Mouse (Mus musculus) forebrain, embryonic 12.5 days (tissue): Measurements from ENCODE around the gene Ercc8. TPM values are rescaled to one million over a fixed set of nuclear protein-coding genes. Genes with fewer than 3 reads are reported as not detected.

Experiments
- ATAC-seq: fragments of 200-750 bp; cut with Nextera tagmentation; 2 replicates; pipeline ENCODE4 v1.8.0; 2017; ENCODE audit warnings: moderate TSS enrichment; ENCODE audit not compliant: low FRiP score
- H3K27ac ChIP-seq: fragments of 300-500 bp; sonication (generic); 2 replicates; pipeline ENCODE4 v1.5.1; 2016; ENCODE audit warnings: mild to moderate bottlenecking
- H3K27me3 ChIP-seq: fragments of 300-500 bp; sonication (generic); 2 replicates; pipeline ENCODE4 v1.6.1; 2016; ENCODE audit warnings: mild to moderate bottlenecking
- H3K36me3 ChIP-seq: fragments of 300-500 bp; sonication (generic); replicated peaks from 2 replicates; pipeline ENCODE4 v1.6.1; 2016; ENCODE audit warnings: mild to moderate bottlenecking
- H3K4me1 ChIP-seq: fragments of 300-500 bp; sonication (generic); 2 replicates; pipeline ENCODE4 v1.6.1; 2016
- H3K4me2 ChIP-seq: fragments of 300-500 bp; sonication (generic); 2 replicates; pipeline ENCODE4 v1.6.1; 2016; ENCODE audit warnings: mild to moderate bottlenecking, moderate library complexity
- H3K4me3 ChIP-seq: fragments of 300-500 bp; sonication (generic); replicated peaks from 2 replicates; pipeline ENCODE4 v1.5.1; 2016; ENCODE audit warnings: mild to moderate bottlenecking
- H3K9ac ChIP-seq: fragments of 300-500 bp; sonication (generic); 2 replicates; pipeline ENCODE4 v1.6.1; 2016; ENCODE audit warnings: mild to moderate bottlenecking
- H3K9me3 ChIP-seq: fragments of 300-500 bp; sonication (generic); 2 replicates; pipeline ENCODE4 v1.6.1; 2016
- WGBS: fragments of 180-500 bp; shearing (Covaris S2); methylation state at CpG from one replicate; pipeline ENCODE4 v1.1.7; 2016; 5-methylcytosine and 5-hydroxymethylcytosine counted together
- polyA plus RNA-seq: library from polyadenylated mRNA; unstranded; fragments of >200 nt; fragmentation: Nextera tagmentation; extraction: Ambion mirVana; gene quantifications from 2 replicates; pipeline ENCODE4 v1.2.1, GENCODE M21; 2016

Gene Ercc8
- polyA plus RNA-seq, 1 experiment from 2014 or later: 23.0 TPM

GRCm38 (mm10) chr13:108129070-108129469 is 29.5 kb upstream of the Ercc8 start:
- no peak for ATAC-seq
- WGBS: 71% methylated on average over 7 of the region's 7 CpGs
- Histone ChIP-seq H3K27ac (no peak overlapping the region), H3K9me3 (no peaks in the 10 kb centered on the region), H3K36me3 (no peaks in the 10 kb centered on the region), H3K9ac (no peak overlapping the region), H3K4me3 (no peak overlapping the region), H3K27me3 (no peaks in the 10 kb centered on the region), H3K4me1 (peaks cover 7% of the 10 kb centered on the region; the same call in 1 of the 2 replicates), H3K4me2 (no peak overlapping the region)

DNA sequence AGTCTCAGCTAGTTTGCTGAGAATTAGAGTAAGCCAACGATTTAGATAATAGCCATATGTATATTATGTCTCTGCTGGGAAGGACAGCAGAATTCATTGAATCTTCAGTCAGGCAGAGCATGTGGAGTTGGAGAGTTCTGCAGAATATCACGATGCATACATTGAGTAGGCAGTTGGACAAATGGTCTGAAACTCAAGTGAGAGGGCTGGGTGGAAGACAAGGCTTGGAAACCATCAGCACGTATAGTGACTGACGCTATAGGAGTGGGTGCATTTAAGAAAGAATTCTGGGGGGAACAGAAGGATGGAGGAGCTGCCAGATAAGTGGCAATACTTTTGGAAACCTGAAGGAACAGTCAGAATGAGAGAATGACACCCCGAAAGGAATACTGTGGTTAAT is 27.8 kb upstream of the Ercc8 start:
- WGBS: 96% methylated on average over 5 of the region's 5 CpGs

GRCm38 (mm10) chr13:108132031-108132819 is 26.3 kb upstream of the Ercc8 start:
- no peaks in the 10 kb centered on the region for H3K9me3 ChIP-seq
- no peak overlapping the region for H3K9ac ChIP-seq
- ATAC-seq: no peak
- no peak overlapping the region for H3K4me2 ChIP-seq
- H3K4me1 ChIP-seq: peaks cover 4% of the 10 kb centered on the region; the same call in 1 of the 2 replicates
- H3K36me3 ChIP-seq: no peaks in the 10 kb centered on the region
- no peaks in the 10 kb centered on the region for H3K27me3 ChIP-seq
- H3K4me3 ChIP-seq: no peak overlapping the region
- 67% methylated on average over 6 of the region's 6 CpGs for WGBS
- H3K27ac ChIP-seq: no peak overlapping the region

More for the DNA sequence above, 27.8 kb upstream of the Ercc8 start:
- ATAC-seq: no peak
- no peak overlapping the region for H3K9ac ChIP-seq
- peaks cover 4% of the 10 kb centered on the region; the same call in 1 of the 2 replicates for H3K4me1 ChIP-seq
- no peak overlapping the region for H3K27ac ChIP-seq
- H3K36me3 ChIP-seq: no peaks in the 10 kb centered on the region
- H3K9me3 ChIP-seq: no peaks in the 10 kb centered on the region
- no peak overlapping the region for H3K4me3 ChIP-seq
- no peak overlapping the region for H3K4me2 ChIP-seq
- no peaks in the 10 kb centered on the region for H3K27me3 ChIP-seq

DNA sequence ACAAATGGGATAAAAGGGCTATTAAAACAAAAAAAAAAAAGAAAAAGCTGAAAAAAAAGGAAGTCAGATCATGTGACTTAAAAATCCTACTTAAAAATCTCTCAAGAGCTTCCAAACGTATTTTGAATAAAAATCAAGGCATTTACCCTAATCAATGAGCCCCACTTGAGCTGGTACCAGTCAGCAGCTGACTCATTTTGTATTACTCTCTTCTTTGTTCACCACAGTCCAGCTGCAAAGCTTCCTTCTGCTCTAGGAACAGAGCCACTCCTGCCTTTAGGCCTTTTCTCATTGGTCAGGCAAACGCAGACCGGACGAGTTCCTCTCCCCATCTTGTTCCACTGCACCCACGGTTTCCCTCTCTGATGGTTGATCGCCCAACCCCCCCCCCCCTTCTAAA is 22.9 kb upstream of the Ercc8 start:
- H3K27ac ChIP-seq: no peak overlapping the region
- H3K9me3 ChIP-seq: no peaks in the 10 kb centered on the region
- no peak overlapping the region for H3K4me3 ChIP-seq
- no peaks in the 10 kb centered on the region for H3K27me3 ChIP-seq
- no peaks in the 10 kb centered on the region for H3K36me3 ChIP-seq
- ATAC-seq: peak; percentile 53; the same call in 1 of the 2 replicates
- H3K4me2 ChIP-seq: no peak overlapping the region
- 61% methylated on average over 6 of the region's 6 CpGs for WGBS
- no peak overlapping the region for H3K9ac ChIP-seq
- peaks cover 4% of the 10 kb centered on the region; the same call in 1 of the 2 replicates for H3K4me1 ChIP-seq

DNA sequence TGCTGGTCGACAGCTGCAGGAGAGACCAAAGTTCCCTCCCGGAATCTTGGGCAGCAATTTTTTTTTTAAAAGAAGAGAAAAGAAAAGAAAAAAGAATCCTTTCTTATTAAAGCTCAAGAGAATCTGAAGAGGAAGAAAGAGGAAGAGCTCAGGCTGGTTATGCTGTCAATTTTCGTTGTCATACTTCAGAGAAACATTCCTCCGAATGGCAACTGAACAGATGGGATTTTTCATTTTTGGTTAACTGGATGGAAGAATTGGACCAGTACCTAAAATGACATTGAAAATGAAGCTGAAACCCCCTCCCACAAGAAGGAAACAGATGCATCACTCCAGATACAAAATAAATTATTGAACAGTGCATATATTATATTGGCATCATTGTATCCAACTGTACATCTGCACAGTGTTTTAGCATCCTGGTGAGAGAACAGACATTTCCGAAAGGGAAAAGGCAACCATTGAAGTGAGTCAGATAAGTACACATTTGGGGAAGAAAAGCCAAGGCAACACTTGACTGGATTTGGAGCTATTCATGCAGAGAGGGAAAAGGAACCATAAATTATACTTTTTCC is 20.0 kb upstream of the Ercc8 start:
- Histone ChIP-seq H3K9ac (no peak overlapping the region), H3K9me3 (no peaks in the 10 kb centered on the region), H3K36me3 (no peaks in the 10 kb centered on the region), H3K27ac (no peak overlapping the region), H3K4me1 (no peaks in the 10 kb centered on the region), H3K4me3 (no peak overlapping the region), H3K4me2 (no peak overlapping the region), H3K27me3 (no peaks in the 10 kb centered on the region)
- no peak for ATAC-seq
- WGBS: 88% methylated on average over 5 of the region's 5 CpGs

GRCm38 (mm10) chr13:108144086-108144485 is 14.4 kb upstream of the Ercc8 start:
- H3K4me3 ChIP-seq: no peak overlapping the region
- no peak overlapping the region for H3K9ac ChIP-seq
- 90% methylated on average over 8 of the region's 8 CpGs for WGBS
- no peaks in the 10 kb centered on the region for H3K9me3 ChIP-seq
- H3K36me3 ChIP-seq: no peaks in the 10 kb centered on the region
- no peak for ATAC-seq
- H3K4me1 ChIP-seq: no peaks in the 10 kb centered on the region
- H3K27ac ChIP-seq: no peak overlapping the region
- H3K27me3 ChIP-seq: no peaks in the 10 kb centered on the region
- no peak overlapping the region for H3K4me2 ChIP-seq

DNA sequence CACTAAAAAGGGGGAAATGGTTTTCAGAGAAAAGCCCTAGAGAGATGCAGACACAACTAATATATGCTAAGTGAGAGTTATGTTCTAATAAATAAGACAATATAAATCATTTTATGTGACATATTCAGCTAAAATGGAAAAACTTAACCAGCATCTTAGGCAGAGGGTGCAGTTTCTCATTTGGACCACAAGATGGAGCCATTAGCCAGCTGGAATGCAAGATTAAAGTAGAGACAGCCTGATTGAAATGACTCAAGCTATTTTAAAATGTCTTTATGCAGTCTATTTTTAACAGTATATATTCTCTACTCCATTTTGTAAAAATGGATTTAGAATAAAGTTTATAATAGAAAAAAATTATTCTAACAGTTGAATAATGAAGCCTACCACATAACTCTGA is 6.7 kb upstream of the Ercc8 start:
- Histone ChIP-seq H3K27me3 (no peaks in the 10 kb centered on the region), H3K9me3 (no peaks in the 10 kb centered on the region), H3K4me2 (no peak overlapping the region), H3K4me1 (no peaks in the 10 kb centered on the region), H3K4me3 (no peak overlapping the region), H3K36me3 (no peaks in the 10 kb centered on the region), H3K27ac (no peak overlapping the region), H3K9ac (no peak overlapping the region)
- no peak for ATAC-seq

DNA sequence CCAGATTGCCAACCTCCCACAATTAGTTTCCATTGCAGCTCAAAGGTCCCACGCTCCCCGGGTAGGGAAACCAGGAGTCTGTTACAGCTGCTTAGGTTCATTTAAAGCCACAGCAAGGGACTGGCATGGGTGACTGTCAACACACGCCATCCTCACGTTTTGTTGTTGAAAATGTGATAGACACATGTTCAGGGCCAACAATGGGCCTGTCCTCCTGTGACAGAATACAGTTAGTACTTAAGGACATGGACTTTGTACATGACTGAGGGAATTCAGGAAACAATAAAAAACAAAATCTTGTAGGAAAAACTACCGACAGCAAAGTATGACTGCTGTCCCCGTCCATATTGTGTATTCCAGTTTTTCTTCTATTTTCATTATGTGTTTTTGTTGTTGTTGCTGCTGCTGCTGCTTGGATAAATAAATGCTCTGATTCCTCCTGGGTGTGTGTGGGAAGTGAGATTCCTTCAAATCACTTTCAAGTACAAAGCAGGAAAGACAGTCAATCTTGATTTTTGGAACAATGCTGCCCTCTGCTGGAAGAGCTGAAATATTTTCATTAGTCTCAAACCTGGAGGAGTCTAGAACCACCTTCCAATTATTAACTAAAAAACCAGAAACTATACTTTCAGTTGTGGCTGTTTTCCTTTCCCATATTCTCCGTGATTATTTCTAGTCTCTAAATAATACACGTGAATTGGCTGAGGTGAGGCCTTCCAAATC is 5.7 kb upstream of the Ercc8 start:
- Histone ChIP-seq H3K9me3 (no peaks in the 10 kb centered on the region), H3K27me3 (no peaks in the 10 kb centered on the region), H3K4me1 (peaks cover 7% of the 10 kb centered on the region), H3K4me3 (no peak overlapping the region), H3K27ac (no peak overlapping the region), H3K4me2 (no peak overlapping the region), H3K9ac (no peak overlapping the region), H3K36me3 (no peaks in the 10 kb centered on the region)
- whole genome bisulfite sequencing: 65% methylated on average over 8 of the region's 8 CpGs
- ATAC-seq: peak; percentile 25; the same call in 1 of the 2 replicates

DNA sequence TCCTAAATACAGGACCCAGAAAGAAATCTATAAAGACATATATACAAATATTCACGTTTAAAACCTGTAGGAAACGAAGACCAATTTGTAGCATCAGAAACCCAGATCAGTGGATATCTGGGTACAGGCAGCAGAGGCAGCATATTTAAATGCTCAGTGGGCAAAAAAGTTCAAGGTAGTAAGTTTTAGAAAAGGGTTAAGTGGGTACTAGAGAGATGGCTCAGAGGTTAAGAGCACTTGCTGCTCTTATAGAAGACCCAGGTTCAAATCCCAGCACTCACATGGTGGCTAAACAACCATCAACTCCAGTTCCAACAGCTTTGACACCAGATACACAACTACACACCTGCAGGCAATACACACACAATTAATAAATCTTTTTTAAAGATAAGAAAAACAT is 1.4 kb upstream of the Ercc8 start:
- WGBS: 82% methylated on average over 2 of the region's 2 CpGs
- Histone ChIP-seq H3K27me3 (no peaks in the 10 kb centered on the region), H3K27ac (no peak overlapping the region), H3K9me3 (no peaks in the 10 kb centered on the region), H3K4me3 (no peak overlapping the region), H3K4me2 (peak overlapping the region; percentile 88), H3K9ac (no peak overlapping the region), H3K4me1 (peaks cover 15% of the 10 kb centered on the region), H3K36me3 (peaks cover 11% of the 10 kb centered on the region; the same call in 1 of the 2 replicates)
- no peak for ATAC-seq

DNA sequence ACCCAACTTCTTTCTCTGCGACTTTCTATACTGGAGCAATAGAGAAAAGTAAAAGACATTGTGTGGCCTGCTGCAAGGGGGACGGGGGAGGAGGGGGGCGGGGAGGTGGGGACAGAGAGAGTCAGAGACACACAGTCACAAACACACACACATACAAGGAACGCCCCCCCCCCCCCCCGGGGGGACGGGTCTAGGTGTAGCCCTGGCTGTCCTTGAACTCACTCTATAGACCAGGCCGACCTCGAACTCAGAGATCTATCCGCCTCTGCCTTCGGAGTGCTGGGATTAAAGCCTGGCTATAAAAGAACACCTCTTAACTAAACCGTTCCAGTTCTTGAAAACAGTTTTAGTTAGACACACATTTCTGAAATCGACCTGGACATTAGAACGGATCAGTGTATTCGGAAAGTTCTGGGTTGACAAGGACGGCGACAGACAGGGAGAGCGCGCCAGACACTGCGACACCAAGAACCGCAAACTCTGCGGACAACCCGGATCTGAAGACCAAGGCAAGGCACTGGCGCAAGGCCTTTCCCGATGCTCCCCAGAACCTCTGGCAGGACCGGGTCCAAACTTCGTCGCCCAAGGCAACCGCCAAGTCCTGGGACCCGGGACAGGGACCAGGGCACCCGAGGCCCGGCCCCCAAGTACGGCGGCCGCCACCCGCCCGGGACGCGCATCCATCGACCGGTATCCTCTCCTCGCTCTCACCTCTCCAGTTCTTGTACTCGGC is 633 bp upstream of the Ercc8 start:
- Histone ChIP-seq H3K36me3 (peaks cover 12% of the 10 kb centered on the region; the same call in 1 of the 2 replicates), H3K4me1 (peaks cover 15% of the 10 kb centered on the region), H3K9ac (peak overlapping the region; percentile 74), H3K9me3 (no peaks in the 10 kb centered on the region), H3K4me2 (peak overlapping the region; percentile 88), H3K27me3 (no peaks in the 10 kb centered on the region), H3K4me3 (peak overlapping the region; percentile 87), H3K27ac (peak overlapping the region; percentile 53)
- ATAC-seq: peak; percentile 27; the same call in 1 of the 2 replicates
- 1% methylated on average over 36 of the region's 42 CpGs for WGBS

DNA sequence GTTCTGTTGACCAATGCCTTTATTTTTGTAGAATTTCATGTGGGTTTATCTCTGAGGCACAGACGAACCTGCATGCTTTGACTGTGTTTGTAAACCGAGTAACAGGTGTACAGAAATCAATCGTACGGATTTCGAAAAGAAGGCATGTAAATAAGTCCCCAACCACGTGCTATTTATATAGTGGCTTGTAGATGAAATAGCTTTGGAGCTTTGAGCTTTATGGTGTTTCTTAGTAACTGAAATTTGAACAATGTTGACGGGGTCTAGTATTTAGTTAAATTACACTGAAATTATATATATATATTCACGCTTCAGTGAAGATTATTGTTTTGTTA is 677 bp downstream of the Ercc8 start:
- H3K27ac ChIP-seq: no peak overlapping the region

DNA sequence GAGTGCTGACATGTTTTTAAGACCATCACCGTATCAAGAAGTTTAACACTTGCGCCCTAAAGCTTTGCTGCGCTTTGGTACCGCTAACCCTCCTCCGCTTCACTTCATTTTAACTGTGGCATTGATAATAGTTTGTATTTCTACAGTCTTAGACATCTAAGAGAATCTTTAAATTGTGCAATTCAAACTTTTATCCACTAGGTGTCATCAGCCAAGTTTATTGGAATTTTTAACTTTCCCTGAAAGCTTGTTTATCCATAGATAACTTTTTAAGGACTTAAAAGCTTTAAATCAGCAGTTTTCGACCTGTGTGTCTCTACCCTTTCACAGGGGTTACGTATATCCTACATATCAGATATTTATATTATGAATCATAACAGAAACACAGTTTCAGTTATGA is 1.4 kb downstream of the Ercc8 start:
- peak overlapping the region; percentile 19; the same call in 1 of the 2 replicates for H3K4me3 ChIP-seq
- H3K4me2 ChIP-seq: peak overlapping the region; percentile 88

More for the DNA sequence above, 677 bp downstream of the Ercc8 start:
- no peak for ATAC-seq
- Histone ChIP-seq H3K9me3 (no peaks in the 10 kb centered on the region), H3K4me1 (peaks cover 15% of the 10 kb centered on the region), H3K36me3 (peaks cover 15% of the 10 kb centered on the region; the same call in 1 of the 2 replicates), H3K4me3 (peak overlapping the region; percentile 87), H3K4me2 (peak overlapping the region; percentile 88), H3K9ac (peak overlapping the region; percentile 73), H3K27me3 (no peaks in the 10 kb centered on the region)
- WGBS: 8% methylated on average over 8 of the region's 8 CpGs

More for the DNA sequence above, 1.4 kb downstream of the Ercc8 start:
- no peak overlapping the region for H3K27ac ChIP-seq
- ATAC-seq: no peak
- 70% methylated on average over 7 of the region's 7 CpGs for WGBS
- H3K9me3 ChIP-seq: no peaks in the 10 kb centered on the region
- no peak overlapping the region for H3K9ac ChIP-seq
- peaks cover 15% of the 10 kb centered on the region for H3K4me1 ChIP-seq
- no peaks in the 10 kb centered on the region for H3K27me3 ChIP-seq
- peaks cover 15% of the 10 kb centered on the region; the same call in 1 of the 2 replicates for H3K36me3 ChIP-seq
